Mouse (Mus musculus) liver (tissue): ENCODE results near the gene Rtp1.
A peak's percentile ranks its signal among the peaks of the same experiment; 100 is the strongest.

ENCODE experiments used
- DNase-seq: peaks from one replicate; pipeline ENCODE4 v3.0.0-alpha.2; 2020; ENCODE audit warnings: mixed read lengths

The Rtp1 gene

DNA sequence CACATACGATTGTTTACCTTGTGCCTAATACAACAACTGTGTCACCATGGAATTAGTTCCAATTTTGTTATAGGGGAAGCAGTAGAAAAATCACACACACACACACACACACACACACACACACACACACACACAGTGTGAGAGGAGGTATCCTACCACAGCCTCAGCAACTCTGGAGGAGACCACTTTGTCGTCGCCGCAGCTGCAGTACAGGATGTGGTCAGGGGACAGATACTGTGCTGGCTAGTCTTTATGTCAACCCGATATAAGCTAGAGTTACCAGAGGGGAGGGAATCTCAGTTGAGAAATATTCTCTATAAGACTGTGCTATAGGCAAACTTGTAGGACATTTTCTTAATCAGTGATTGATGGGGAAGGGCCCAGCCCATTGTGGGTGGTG is 28.4 kb downstream of the Rtp1 start:
- no peak for DNase-seq

DNA sequence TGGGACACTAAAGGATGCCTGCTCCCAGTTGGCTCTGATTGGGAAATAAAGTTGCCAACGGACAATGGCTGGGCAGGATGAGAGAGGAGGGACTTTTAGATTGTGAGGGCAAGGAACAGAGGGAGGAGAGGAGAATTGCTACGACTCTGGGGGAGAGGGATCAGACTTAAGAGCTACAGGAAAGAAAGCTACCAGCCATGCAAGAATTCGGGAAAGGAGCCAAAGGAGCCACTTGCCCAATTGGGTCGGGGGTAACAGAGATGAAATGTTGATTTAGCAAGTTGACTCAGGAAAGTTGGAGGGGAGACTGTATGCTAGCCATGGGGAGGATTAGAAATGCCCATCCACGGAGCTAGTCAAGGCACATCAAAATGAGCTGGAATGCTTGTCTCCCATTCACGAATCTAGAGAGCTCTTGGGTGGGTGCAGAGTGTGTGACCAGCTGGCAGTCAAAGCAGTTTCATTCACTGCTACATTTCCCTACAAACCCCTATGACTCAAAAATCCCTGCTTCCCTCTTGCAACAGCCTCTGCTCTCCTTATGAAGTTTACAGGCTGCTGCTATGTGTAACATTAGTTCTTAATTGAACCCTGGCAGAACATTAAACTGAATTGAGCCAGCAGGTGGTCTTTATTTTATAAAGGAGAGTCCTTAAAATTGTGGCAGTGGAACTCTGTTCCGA is 30.1 kb downstream of the Rtp1 start:
- no peak for DNase-seq

DNA sequence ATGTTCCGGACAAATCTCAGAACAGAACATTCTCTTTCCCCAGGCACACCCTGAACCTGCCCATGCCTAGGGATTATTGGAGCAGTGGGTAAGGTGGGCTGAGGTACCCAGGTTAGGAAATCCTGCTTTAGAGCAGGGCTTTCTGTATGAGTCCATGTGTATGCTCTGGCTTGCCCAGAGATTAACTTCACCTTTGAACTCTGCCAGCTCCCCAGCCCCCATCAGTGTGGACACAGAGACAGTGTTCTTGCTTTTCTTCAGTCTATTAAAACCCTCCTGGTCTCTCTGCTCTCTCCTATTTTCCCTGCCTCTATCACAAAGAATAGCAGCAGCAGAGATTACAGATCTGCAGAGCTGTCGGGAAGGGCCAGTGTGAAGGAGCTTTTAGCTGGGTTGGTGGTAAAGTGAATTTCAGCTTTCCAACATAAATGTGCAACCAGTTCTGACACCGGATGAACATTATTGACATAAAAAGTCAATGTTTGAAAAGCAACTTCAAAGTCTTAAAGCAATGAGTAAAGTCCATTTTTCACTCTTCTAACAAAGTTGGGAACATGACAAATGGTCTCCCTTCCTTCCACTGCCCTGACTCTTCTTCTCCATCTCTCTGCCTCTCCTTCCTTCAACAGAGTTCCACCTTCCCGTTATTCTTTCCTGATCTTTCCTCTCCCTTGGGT is 34.9 kb downstream of the Rtp1 start:
- DNase-seq, result peak; percentile 11

DNA sequence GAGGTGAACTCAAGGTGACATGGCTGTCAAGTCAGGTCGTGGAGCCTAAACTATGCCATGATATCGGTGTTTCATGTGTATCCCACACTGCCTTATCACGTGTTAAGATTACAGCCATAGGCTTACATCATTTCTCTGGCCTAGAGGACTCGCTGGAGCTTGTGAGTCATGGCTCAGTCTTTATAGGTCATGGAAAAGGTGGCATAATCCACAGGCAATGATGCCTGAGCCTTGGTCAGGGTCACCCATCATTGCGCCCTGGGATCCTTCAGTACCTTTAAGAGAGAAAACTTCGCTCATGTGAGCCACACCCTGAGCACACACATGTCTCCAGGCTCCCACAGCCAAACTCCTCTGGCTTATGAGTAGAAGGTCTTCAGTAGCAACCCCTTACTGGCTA is 42.6 kb downstream of the Rtp1 start:
- no peak for DNase-seq

DNA sequence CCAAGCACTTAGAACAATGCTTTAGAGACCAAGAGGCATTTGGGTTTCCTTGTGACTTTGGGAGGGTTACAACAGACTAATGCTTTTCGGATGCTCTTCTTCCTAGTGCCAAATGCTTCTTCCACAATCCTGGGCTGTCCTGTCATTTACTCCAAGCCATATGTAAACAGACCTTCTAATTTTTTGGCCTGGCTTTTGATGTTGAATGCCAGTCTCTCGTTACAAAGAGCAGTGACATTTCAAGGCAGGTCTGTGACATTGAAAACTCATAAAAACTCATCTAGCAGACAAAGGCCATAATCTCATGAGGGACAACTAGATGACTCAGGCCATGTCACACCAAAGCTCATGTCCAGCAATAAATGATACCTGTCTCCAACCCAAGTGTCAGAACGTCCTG is 43.1 kb downstream of the Rtp1 start:
- no peak for DNase-seq

DNA sequence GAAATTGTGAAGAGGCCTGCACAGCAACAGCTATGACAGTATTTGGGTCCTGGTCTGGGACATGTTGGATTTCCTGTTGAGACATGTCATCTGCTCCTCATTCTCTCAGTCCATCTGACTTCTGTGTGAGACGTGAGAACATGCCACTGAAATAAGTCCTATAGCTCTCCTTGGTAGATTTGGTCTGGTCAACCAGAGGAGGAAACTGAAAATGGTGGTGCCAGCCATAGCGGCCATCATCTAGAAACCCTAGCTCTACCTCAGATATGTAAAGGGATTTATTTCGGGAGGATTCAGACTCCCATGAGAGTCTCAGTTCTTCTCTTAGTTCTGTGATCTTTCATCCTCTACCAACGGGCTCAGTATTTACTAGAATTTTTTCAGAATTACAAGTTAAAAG is 46.7 kb downstream of the Rtp1 start:
- no peak for DNase-seq

DNA sequence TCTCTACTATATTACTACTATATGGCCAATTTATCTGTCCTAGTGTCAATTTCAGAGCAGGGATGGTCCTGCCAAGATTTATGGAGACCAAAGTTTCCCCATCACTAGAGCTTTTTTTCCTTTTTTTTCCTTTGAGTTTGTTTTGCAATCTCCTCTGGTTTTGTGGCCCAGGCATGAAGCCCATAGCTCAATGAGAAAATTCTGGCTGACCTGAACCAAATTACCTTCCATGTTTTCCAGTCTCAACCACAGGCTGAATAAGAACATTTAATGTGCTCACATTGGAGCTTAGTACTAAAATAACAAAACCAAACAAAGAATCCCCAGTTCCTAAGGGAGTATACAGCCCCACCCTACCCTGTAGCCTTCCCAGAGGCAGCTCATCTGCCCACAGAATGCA is 47.7 kb downstream of the Rtp1 start:
- DNase-seq, result no peak

DNA sequence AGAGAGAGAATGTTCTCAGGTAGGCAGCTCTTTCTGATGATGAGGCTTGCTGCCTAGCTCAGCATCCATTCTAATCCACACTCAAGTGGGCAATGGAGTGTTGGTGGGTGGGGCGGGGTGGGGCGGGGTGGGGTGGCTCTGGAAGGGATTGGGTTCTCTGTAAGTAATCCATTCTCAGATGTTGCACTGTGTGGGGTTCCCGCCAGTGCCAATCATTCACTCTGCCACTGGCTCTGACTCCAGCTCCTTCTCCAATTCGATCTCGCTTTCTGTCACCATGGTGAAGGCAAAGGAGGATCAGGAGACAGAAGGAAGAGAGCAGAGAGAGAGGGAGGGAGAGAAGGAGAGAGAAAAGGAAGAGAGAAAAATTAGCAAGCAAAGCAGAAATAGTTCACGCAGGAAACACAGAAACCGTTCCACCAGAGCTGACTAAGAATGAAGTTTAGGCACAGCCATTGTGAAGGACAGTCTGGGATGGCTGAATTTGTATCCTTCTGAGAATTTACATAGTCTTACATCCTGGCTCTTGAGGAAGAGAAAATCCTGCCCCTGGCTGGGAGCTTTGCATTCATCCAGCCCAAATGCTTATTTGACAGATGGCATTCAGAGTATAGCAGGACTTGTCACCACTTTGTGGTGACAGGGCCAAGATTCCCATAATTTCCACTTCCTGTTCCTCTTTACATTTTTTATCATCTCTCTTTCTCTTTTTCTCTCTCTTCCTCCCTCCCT is 51.1 kb downstream of the Rtp1 start:
- DNase-seq, result no peak

DNA sequence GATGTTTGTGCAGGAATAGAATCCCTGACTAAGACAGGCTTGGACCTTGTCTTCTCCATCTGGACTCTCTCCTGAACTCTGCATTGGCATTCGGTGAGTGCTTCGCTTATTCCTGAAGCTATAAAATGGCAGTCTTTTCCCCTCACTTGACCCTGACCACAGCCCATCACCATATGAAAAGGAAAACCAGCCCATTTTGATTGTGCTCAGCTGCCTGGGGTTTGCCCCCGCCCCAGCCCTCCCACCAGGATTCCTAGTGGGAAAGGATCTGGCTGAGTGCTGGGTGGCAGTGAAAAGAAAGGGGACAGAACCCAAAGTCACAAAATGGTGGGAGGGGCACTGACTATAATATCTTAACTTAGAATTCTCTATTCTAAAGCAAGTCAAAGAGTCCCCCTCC is 53.3 kb downstream of the Rtp1 start:
- DNase-seq, result no peak

DNA sequence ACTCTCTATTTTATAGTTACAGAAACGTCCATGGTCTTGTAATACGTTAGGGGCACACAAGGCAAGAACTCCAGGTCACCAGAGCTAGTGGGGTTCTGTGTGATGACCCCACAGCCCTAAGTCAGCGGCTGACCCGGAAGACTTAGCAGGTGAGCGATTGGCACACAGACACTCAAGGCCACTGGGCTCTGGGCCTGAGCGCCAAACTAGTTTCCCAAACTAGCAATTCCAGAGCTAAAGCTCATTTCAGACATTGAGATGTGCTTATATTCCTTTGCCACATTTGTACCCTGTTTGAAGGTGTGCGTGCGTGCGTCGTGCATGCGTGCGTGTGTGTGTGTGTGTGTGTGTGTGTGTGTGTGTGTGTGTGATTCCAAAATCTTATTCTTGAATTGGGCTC is 53.9 kb downstream of the Rtp1 start:
- DNase-seq, result no peak

DNA sequence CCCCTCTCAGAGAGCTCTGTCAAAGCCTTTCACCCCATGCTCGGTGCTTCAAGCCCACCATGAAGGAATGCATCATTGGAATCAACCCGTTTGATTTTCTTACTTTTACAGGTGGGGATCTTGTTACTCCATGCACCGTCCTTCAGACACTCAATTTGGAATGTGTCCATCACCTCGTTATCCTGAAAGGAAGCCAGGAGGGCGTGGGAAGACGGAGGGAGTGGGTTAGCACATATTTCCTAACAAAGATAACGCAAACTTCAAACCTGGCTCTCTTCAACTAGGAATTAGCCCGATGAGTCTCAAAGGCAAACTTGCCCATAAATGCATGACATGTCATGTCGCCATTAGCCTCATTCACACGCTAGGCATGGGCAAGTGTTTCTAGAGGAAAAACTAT is 54.4 kb downstream of the Rtp1 start:
- no peak for DNase-seq
